Mouse (Mus musculus) forebrain, embryonic 13.5 days (tissue): ENCODE measurements around the gene AI467606. TPM values are rescaled to one million over a fixed set of nuclear protein-coding genes. Genes with fewer than 3 reads are reported as not detected.

Source experiments
- ATAC-seq: fragments of 200-750 bp; cut with Nextera tagmentation; 2 replicates; pipeline ENCODE4 v1.8.0; 2017
- H3K27ac ChIP-seq: fragments of 300-500 bp; sonication (generic); 2 replicates; pipeline ENCODE4 v1.5.1; 2015; ENCODE audit warnings: inconsistent platforms, mild to moderate bottlenecking, moderate library complexity
- H3K27me3 ChIP-seq: fragments of 300-500 bp; sonication (generic); 2 replicates; pipeline ENCODE4 v1.6.1; 2015; ENCODE audit warnings: mild to moderate bottlenecking, inconsistent platforms
- H3K36me3 ChIP-seq: fragments of 300-500 bp; sonication (generic); 2 replicates; pipeline ENCODE4 v1.6.1; 2015; ENCODE audit warnings: mild to moderate bottlenecking, inconsistent platforms; ENCODE audit not compliant: poor library complexity, severe bottlenecking
- H3K4me1 ChIP-seq: fragments of 300-500 bp; sonication (generic); 2 replicates; pipeline ENCODE4 v1.6.1; 2015; ENCODE audit warnings: inconsistent platforms
- H3K4me2 ChIP-seq: fragments of 300-500 bp; sonication (generic); 2 replicates; pipeline ENCODE4 v1.6.1; 2015; ENCODE audit warnings: inconsistent platforms, mild to moderate bottlenecking, moderate library complexity
- H3K4me3 ChIP-seq: fragments of 300-500 bp; sonication (generic); 2 replicates; pipeline ENCODE4 v1.5.1; 2015; ENCODE audit warnings: mild to moderate bottlenecking, inconsistent platforms
- H3K9ac ChIP-seq: fragments of 300-500 bp; sonication (generic); 2 replicates; pipeline ENCODE4 v1.6.1; 2015; ENCODE audit warnings: mild to moderate bottlenecking, inconsistent platforms
- H3K9me3 ChIP-seq: fragments of 300-500 bp; sonication (generic); replicated peaks from 2 replicates; pipeline ENCODE4 v1.6.1; 2016; ENCODE audit warnings: inconsistent platforms
- WGBS: fragments of 180-500 bp; shearing (Covaris S2); methylation state at CpG from one replicate; pipeline ENCODE4 v1.1.7; 2015; 5-methylcytosine and 5-hydroxymethylcytosine counted together
- microRNA-seq: library from miRNA; unstranded; fragments of <30 nt; microRNA quantifications from one replicate; pipeline ENCODE4, GENCODE M21; 2016
- polyA plus RNA-seq: library from polyadenylated mRNA; unstranded; fragments of >200 nt; fragmentation: Nextera tagmentation; extraction: Ambion mirVana; gene quantifications from 2 replicates; pipeline ENCODE4 v1.2.1, GENCODE M21; 2015

The AI467606 gene
- polyA plus RNA-seq, 1 experiment from 2014 or later, result 1.0 TPM

DNA sequence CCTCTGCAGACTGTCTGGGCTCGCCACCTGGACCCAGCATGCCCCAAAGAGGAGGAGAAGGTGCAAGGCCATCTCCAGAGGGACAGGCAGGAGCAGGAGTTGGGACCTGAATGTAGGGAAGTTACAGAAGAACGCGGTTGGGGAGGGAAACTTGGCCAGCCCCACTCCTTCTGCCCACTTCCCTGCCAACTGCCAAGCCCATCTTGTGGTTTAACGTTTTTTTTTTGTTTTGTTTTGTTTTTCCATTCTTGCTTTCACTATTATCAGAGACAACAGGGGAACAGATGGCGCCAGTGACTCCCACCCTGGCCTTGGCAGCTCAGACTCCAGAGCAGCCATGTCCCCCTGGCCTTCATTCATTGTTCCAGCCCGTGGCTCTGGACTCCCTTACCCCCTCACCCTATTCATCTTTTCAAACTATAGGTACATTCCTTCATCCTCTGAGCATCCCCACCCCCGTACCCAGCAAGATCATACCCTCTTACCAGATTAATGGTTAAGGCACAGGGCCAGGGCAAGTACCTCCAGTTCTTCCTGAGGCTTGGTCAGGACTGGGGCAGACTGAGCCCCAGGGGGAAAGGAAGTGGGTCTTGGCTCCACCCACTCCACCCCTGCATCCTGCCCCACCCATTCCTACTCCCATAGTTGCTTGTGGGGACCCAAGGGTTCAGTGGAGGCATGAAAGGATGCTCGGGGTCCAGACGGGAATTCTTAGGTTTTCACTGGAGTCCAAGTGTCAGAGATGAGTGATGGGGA lies 46.3 kb downstream of the AI467606 start, which contains the start of gene Spn:
TSS of gene Spn (minus strand) at position 562 of the 756 bp plus-strand sequence.
- Histone ChIP-seq H3K4me1 (no peaks in the 10 kb centered on the region), H3K27ac (no peak within 1 kb of the TSS), H3K9me3 (no peaks in the 10 kb centered on the region), H3K4me2 (no peak within 1 kb of the TSS), H3K4me3 (no peak within 1 kb of the TSS), H3K9ac (no peak within 1 kb of the TSS), H3K27me3 (peaks cover 4% of the 10 kb centered on the region; the same call in 1 of the 2 replicates), H3K36me3 (no peaks in the 10 kb centered on the region)
- ATAC-seq, result no peak
- WGBS, result 67% methylated on average over 9 of the region's 9 CpGs

DNA sequence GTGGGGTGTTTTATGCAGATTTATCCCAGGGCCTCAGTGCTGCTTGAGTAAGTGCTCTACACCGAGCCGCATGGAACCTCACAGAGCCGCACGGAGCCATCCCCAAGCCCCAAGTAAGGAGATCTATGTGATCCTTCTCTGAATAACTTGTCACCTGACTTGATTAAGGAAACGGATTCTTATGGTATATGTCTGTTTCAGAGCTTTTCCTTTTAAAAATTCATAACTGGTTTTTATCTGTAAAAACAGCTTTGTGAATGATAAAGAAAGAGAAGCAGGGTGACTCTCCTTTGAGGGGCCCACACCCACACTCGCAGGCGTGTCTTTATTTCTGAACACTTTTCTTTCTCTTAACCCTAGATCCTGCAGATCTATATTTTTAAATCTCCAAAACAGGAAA lies 47.9 kb downstream of the AI467606 start:
- Histone ChIP-seq H3K9me3 (no peaks in the 10 kb centered on the region), H3K4me2 (no peak overlapping the region), H3K27ac (no peak overlapping the region), H3K4me1 (no peaks in the 10 kb centered on the region), H3K27me3 (peaks cover 4% of the 10 kb centered on the region; the same call in 1 of the 2 replicates), H3K36me3 (no peaks in the 10 kb centered on the region), H3K4me3 (no peak overlapping the region), H3K9ac (no peak overlapping the region)
- WGBS, result 93% methylated on average over 7 of the region's 7 CpGs
- ATAC-seq, result no peak

DNA sequence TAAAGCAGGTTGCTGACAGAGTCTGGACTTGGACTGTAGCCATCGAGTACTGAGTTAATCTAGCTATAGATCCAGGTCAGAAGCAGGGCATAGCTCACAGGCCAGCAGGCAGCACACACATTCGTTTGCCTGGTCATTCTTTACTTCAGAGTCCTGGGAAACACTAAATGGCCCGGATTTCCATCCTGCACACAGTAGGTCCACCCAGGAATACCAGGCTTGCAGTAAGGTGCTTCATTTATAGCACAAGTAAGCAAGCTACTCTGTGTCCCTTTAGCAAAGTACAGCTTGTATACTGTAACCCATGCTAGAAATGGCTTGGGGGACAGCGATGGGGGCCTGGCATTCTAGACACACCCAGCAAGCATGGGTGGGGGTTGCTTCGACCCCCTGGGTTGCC lies 48.4 kb downstream of the AI467606 start:
- Histone ChIP-seq H3K4me3 (no peak overlapping the region), H3K9me3 (no peaks in the 10 kb centered on the region), H3K36me3 (no peaks in the 10 kb centered on the region), H3K4me1 (no peaks in the 10 kb centered on the region), H3K27me3 (no peaks in the 10 kb centered on the region), H3K27ac (no peak overlapping the region), H3K9ac (no peak overlapping the region), H3K4me2 (no peak overlapping the region)
- ATAC-seq, result no peak
- WGBS, result 51% methylated on average over 5 of the region's 5 CpGs

DNA sequence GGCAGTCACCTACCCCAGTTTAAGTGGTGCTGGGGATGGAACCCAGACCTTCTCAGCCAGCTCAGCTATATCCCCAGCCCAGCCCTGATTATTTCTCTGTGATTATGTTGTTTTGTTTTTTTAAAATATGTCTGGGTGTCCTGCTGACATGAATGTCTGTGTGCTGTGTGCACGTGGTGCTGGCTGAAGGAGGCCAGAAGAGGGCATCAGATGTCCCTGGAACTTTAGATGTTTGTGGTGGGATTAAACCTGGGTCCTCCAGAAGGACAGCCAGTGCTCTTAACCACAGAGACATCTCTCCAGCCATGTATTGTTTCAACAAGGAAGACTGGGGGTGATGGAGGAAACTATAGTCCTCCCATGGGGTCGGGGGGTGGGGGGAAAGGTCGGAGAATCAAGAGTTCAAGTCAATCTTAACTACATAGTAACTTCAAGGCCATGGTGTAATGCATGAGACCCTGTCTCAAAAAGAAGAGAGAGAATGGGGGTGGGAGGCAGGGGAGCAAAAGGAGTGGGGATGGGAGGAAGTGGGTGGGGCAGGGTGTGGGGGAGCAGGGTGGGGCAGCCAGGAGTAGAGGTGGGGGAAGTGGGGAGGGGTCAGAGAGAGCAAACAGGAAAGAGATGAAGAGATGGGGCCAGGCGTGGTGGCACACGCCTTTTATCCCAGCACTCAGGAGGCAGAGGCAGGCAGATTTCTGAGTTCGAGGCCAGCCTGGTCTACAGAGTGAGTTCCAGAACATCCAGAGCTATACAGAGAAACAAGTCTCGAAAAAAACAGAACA lies 49.7 kb downstream of the AI467606 start:
- Histone ChIP-seq H3K4me3 (no peak overlapping the region), H3K27ac (no peak overlapping the region), H3K4me2 (no peak overlapping the region), H3K9me3 (no peaks in the 10 kb centered on the region), H3K9ac (no peak overlapping the region), H3K27me3 (no peaks in the 10 kb centered on the region), H3K4me1 (no peaks in the 10 kb centered on the region), H3K36me3 (no peaks in the 10 kb centered on the region)
- WGBS, result 68% methylated on average over 7 of the region's 7 CpGs
- no peak for ATAC-seq

DNA sequence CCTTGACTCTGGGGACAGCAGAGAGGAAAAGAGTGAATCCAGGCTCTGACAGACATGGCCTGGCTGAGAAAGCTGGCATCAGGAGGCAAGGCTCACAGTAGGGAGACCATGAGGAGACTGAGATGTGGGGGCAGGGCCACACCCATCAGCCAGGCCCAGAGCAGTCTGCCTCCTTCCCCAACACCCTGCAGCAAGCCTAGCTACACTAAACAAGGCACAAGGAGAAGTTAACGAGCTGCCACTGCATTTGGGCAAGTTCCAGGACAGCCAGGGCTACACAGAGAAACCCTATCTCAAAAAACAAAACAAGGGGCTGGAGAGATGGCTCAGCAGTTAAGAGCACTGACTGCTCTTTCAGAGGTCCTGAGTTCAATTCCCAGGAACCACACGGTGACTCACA lies 51.1 kb downstream of the AI467606 start:
- H3K4me3 ChIP-seq, result no peak overlapping the region
- ATAC-seq, result no peak

DNA sequence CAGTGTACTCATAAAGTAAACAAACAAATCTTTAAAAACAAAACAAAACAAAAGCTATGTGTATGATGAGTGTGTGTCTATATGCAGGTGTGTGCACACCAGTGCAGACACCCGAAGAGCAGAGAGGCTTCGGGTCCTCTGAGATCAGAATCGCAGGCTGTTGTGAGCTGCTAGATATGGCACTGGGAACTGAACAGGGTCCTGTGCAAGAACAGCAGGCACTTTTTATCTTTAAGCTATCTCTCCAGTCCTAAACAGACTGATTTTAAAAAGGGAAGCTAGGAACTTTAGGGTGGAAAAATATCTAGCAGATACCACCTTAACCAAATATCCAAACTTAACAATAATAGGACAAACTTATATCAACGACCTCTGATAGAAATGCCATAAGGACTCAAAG lies 51.5 kb downstream of the AI467606 start:
- Histone ChIP-seq H3K4me1 (no peaks in the 10 kb centered on the region), H3K27me3 (no peaks in the 10 kb centered on the region), H3K9ac (no peak overlapping the region), H3K9me3 (no peaks in the 10 kb centered on the region), H3K4me3 (no peak overlapping the region), H3K27ac (no peak overlapping the region), H3K36me3 (no peaks in the 10 kb centered on the region), H3K4me2 (no peak overlapping the region)
- WGBS, result 90% methylated on average over 4 of the region's 4 CpGs
- ATAC-seq, result no peak

More for the DNA sequence above, 51.1 kb downstream of the AI467606 start:
- WGBS, result 42% methylated on average over 2 of the region's 2 CpGs
- Histone ChIP-seq H3K36me3 (no peaks in the 10 kb centered on the region), H3K27ac (no peak overlapping the region), H3K9ac (no peak overlapping the region), H3K9me3 (no peaks in the 10 kb centered on the region), H3K4me1 (no peaks in the 10 kb centered on the region), H3K27me3 (no peaks in the 10 kb centered on the region), H3K4me2 (no peak overlapping the region)

Small RNA genes lying within 50 kb of the gene (microRNA-seq; reads per million reads assigned to microRNA genes)
- not detected for gene Gm44343

Other genes with a start within 250 kb of the AI467606 start
- gene Doc2a, start 243.9 kb upstream of the AI467606 start, polyA plus RNA-seq, result 4.1 and 4.2 TPM in 2 replicates
- 47.7 and 49.1 TPM in 2 replicates for gene Hirip3, start 229.4 kb upstream of the AI467606 start, polyA plus RNA-seq
- 94.9 and 96.2 TPM in 2 replicates for gene Ino80e, start 229.0 kb upstream of the AI467606 start, polyA plus RNA-seq
- 51.9 and 60.0 TPM in 2 replicates for gene Taok2, start 206.7 kb upstream of the AI467606 start, polyA plus RNA-seq
- 30.5 and 35.3 TPM in 2 replicates for gene Tmem219, start 168.4 kb upstream of the AI467606 start, polyA plus RNA-seq
- 69.4 and 69.8 TPM in 2 replicates for gene Kctd13, start 162.5 kb upstream of the AI467606 start, polyA plus RNA-seq
- 2.5 and 5.1 TPM in 2 replicates for gene Asphd1, start 141.8 kb upstream of the AI467606 start, polyA plus RNA-seq
- gene Sez6l2, start 140.8 kb upstream of the AI467606 start, polyA plus RNA-seq, result 16.8 and 18.4 TPM in 2 replicates
- gene Cdipt, start 115.4 kb upstream of the AI467606 start, polyA plus RNA-seq, result 82.9 and 95.8 TPM in 2 replicates
- 0.42 and 1.2 TPM in 2 replicates for gene Cdiptos, start 115.3 kb upstream of the AI467606 start, polyA plus RNA-seq
- gene Mvp, start 76.7 kb upstream of the AI467606 start, polyA plus RNA-seq, result 2.5 and 3.2 TPM in 2 replicates
- gene Pagr1b, start 74.9 kb upstream of the AI467606 start, polyA plus RNA-seq, result 0.65 and 1.0 TPM in 2 replicates
- gene Pagr1a, start 74.0 kb upstream of the AI467606 start, polyA plus RNA-seq, result 41.7 and 74.5 TPM in 2 replicates
- gene Gm42742, start 70.3 kb upstream of the AI467606 start, polyA plus RNA-seq, result 41.1 and 88.0 TPM in 2 replicates
- 6.8 and 8.3 TPM in 2 replicates for gene Prrt2, start 70.1 kb upstream of the AI467606 start, polyA plus RNA-seq
- gene Maz, start 64.3 kb upstream of the AI467606 start, polyA plus RNA-seq, result 63.9 and 65.8 TPM in 2 replicates
- 135 and 143 TPM in 2 replicates for gene Kif22, start 48.9 kb upstream of the AI467606 start, polyA plus RNA-seq
- not detected in 2 replicates for gene Zg16, start 4.0 kb upstream of the AI467606 start, polyA plus RNA-seq
- 0.67 and 0.96 TPM in 2 replicates for gene Qprt, start 30.9 kb downstream of the AI467606 start, polyA plus RNA-seq
- 0.08 TPM in 1 of 2 replicates, not detected in the other for gene Spn, start 46.5 kb downstream of the AI467606 start, polyA plus RNA-seq
- 89.0 and 98.7 TPM in 2 replicates for gene Cd2bp2, start 104.7 kb downstream of the AI467606 start, polyA plus RNA-seq
- 24.9 and 27.3 TPM in 2 replicates for gene Tbc1d10b, start 117.1 kb downstream of the AI467606 start, polyA plus RNA-seq
- 9.0 and 9.8 TPM in 2 replicates for gene Mylpf, start 117.5 kb downstream of the AI467606 start, polyA plus RNA-seq
- 68.9 and 73.1 TPM in 2 replicates for gene Zfp553, start 141.7 kb downstream of the AI467606 start, polyA plus RNA-seq
- gene Sept1, start 141.8 kb downstream of the AI467606 start, polyA plus RNA-seq, result 31.8 and 33.4 TPM in 2 replicates
- gene Zfp771, start 152.9 kb downstream of the AI467606 start, polyA plus RNA-seq, result 53.9 and 54.2 TPM in 2 replicates
- gene Dctpp1, start 169.3 kb downstream of the AI467606 start, polyA plus RNA-seq, result 224 and 229 TPM in 2 replicates
- gene Sephs2, start 182.7 kb downstream of the AI467606 start, polyA plus RNA-seq, result 51.1 and 53.2 TPM in 2 replicates
- gene Itgal, start 204.9 kb downstream of the AI467606 start, polyA plus RNA-seq, result 0.19 and 0.26 TPM in 2 replicates